Mouse (Mus musculus) embryo, embryonic 11.5 days (tissue): ENCODE data around the gene Pls1.

Experiments used
- DNase-seq: peaks from one replicate; pipeline ENCODE4 v3.0.0-alpha.2; 2012; ENCODE audit warnings: low read depth, low spot score

The Pls1 gene

GRCm38 (mm10) chr9:95705371-95705770 lies 139.7 kb downstream of the Pls1 start:
- DNase-seq: no peak

GRCm38 (mm10) chr9:95704078-95704477 lies 141.0 kb downstream of the Pls1 start:
- DNase-seq: no peak
